Mouse (Mus musculus): ENCODE data around the gene Hyal1. TPM values are rescaled to one million over a fixed set of nuclear protein-coding genes. Genes with fewer than 3 reads are reported as not detected.

Hyal1 gene
- total and polyA plus RNA-seq, 3 experiments, result 1.3 to 3.4 TPM; not detected in 1

DNA sequence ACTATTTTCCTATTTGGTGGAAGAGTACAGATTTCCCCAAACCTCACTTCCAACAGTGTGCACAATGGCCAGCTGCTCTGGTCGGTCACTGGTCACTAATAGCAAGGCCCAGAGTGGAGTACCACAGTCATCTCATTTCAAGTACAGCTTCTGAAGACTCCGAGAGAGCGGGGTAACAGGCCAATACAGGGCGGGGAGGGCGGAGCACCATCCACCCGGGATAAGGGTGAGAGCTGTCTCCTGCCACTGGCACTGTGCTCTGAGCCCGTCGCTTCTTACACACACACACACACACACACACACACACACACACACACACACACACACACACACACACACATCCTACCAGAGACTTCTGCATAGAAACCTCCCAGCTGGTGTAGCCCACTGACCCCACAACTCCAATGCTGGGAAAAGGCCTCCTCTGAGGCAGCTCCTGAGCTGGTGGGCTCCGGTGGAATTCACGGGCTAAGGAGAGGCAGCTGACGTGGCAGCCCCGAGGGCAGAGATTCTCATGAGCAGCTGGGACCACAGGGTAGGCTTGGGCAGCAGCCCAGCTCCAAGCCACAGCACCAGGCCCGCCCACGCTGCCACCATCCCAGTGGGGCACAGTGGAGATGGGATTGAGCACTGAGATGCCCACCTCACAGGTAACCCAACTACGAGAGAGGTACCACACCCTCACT is 49.6 kb downstream of the Hyal1 start:
- Histone ChIP-seq H3K27me3 (ENCODE audit: control insufficient read depth in 1 of 2, insufficient read depth in 2 of 2, low read length in 2 of 2) (no peaks in the 10 kb centered on the region), H3K4me1 (ENCODE audit: control insufficient read depth in 1 of 2, insufficient read depth in 2 of 2, low read length in 2 of 2) (peaks cover 13 to 28% of the 10 kb centered on the region in 2 experiments), H3K36me3 (ENCODE audit: control insufficient read depth in 1 of 2, insufficient read depth in 2 of 2, low read length in 2 of 2) (peaks cover 1 to 18% of the 10 kb centered on the region in 2 experiments; a peak in 3 of 4 replicates), H3K27ac (ENCODE audit: control insufficient read depth, low read depth, low read length) (no peak overlapping the region), H3K79me2 (ENCODE audit: control insufficient read depth, insufficient read depth, low read length, poor library complexity) (peaks cover 41% of the 10 kb centered on the region), H3K9me3 (replicated peaks; ENCODE audit: insufficient read depth, low read length) (no peaks in the 10 kb centered on the region), H3K9ac (ENCODE audit: control insufficient read depth, low read depth, low read length, poor library complexity, severe bottlenecking) (no peak overlapping the region), H3K4me3 (ENCODE audit: control insufficient read depth in 1 of 2, insufficient read depth in 1 of 2, low read depth in 2 of 2, low read length in 2 of 2) (no peak overlapping the region)
- TF ChIP-seq GATA1 (IDR thresholded peaks at IDR 0.05; ENCODE audit: low read depth, low read length), result no peak
- TF ChIP-seq MAX (IDR thresholded peaks at IDR 0.05; ENCODE audit: low read length), result no peak
- DNase-seq (ENCODE audit: low read depth, low spot score), result no peak

DNA sequence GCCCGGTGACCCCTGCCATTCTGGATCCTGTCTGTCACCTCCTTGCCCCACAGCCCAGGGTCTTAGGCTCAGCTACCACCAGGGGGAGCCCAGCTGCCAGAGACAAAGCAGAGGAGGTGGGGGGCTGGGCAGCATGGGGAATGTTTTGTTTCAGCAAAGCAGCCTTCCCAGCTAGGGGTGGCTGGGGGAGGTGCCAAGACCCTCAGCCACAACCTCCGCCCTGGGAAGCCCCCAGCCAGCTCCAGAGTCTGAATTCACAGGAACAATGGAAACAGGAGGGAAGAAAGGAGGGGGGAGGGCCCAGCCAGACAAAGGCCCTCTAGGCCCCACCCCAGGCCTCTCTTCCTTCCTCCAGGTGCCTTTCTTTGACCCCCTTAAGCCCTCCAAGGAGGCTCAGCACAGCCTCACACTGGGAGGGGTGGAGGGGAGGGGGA is 50.1 kb downstream of the Hyal1 start:
- TF ChIP-seq USF2 (IDR thresholded peaks at IDR 0.05; ENCODE audit: borderline replicate concordance in 1 of 2, insufficient read depth in 1 of 2, low read depth in 1 of 2, low read length in 2 of 2) (no peak), UBTF (IDR thresholded peaks at IDR 0.05; ENCODE audit: borderline replicate concordance, insufficient read depth, low read depth, low read length) (no peak), NRF1 (IDR thresholded peaks at IDR 0.05; ENCODE audit: insufficient read depth, low read depth, low read length, poor library complexity, severe bottlenecking) (no peak), CTCF (IDR thresholded peaks at IDR 0.05 in 2 of 3, conservative IDR thresholded peaks at IDR 0.05 in 1 of 3; ENCODE audit: control insufficient read depth in 1 of 3, insufficient read depth in 1 of 3, low read depth in 2 of 3, low read length in 3 of 3, poor library complexity in 1 of 3, severe bottlenecking in 1 of 3) (peak; percentile 72 to 91 (median 81)), ETS1 (IDR thresholded peaks at IDR 0.05; ENCODE audit: low read depth, low read length) (0 out of 2 replicates have a peak, but pooled peaks have one; percentile 12), TAL1 (IDR thresholded peaks at IDR 0.05; ENCODE audit: low read length) (no peak), MAX (IDR thresholded peaks at IDR 0.05; ENCODE audit: low read length) (no peak), ZC3H11A (IDR thresholded peaks at IDR 0.05; ENCODE audit: low read depth, low read length) (no peak; the same call in 1 of the 2 replicates), MYB (IDR thresholded peaks at IDR 0.05; ENCODE audit: low read depth, low read length) (no peak), NELFE (IDR thresholded peaks at IDR 0.05; ENCODE audit: low read depth, low read length) (no peak), ZMIZ1 (IDR thresholded peaks at IDR 0.05; ENCODE audit: low read depth, low read length) (no peak), E2F4 (IDR thresholded peaks at IDR 0.05; ENCODE audit: borderline replicate concordance, low read depth, low read length) (no peak), POLR2A (IDR thresholded peaks at IDR 0.05; ENCODE audit: control insufficient read depth in 1 of 2, insufficient read depth in 1 of 2, low read depth in 1 of 2, low read length in 2 of 2, poor library complexity in 1 of 2) (no peak), MXI1 (IDR thresholded peaks at IDR 0.05; ENCODE audit: low read depth, low read length) (no peak), USF1 (IDR thresholded peaks at IDR 0.05; ENCODE audit: low read depth, low read length) (no peak), KAT2A (conservative IDR thresholded peaks at IDR 0.05; ENCODE audit: low read depth, low read length) (no peak), POLR2AphosphoS2 (IDR thresholded peaks at IDR 0.05; ENCODE audit: low read length) (no peak), RAD21 (IDR thresholded peaks at IDR 0.05; ENCODE audit: low read depth, low read length) (peak; percentile 27), BHLHE40 (IDR thresholded peaks at IDR 0.05; ENCODE audit: borderline replicate concordance, low read depth, low read length) (0 out of 2 replicates have a peak, but pooled peaks have one; percentile 36), MYC (IDR thresholded peaks at IDR 0.05; ENCODE audit: low read depth, low read length) (no peak), ZNF384 (IDR thresholded peaks at IDR 0.05; ENCODE audit: low read depth, low read length) (no peak), GATA1 (IDR thresholded peaks at IDR 0.05; ENCODE audit: low read depth, low read length) (no peak), TBP (IDR thresholded peaks at IDR 0.05; ENCODE audit: low read depth, low read length) (no peak), SIN3A (IDR thresholded peaks at IDR 0.05; ENCODE audit: low read length) (peak; percentile 48; the same call in 1 of the 2 replicates), CHD2 (IDR thresholded peaks at IDR 0.05; ENCODE audit: low read length) (peak; percentile 59), MAZ (IDR thresholded peaks at IDR 0.05; ENCODE audit: low read depth, low read length) (peak; percentile 57; the same call in 1 of the 2 replicates), SMC3 (IDR thresholded peaks at IDR 0.05; ENCODE audit: low read depth, low read length) (peak; percentile 66), TCF12 (IDR thresholded peaks at IDR 0.05; ENCODE audit: low read depth, low read length) (no peak), EP300 (IDR thresholded peaks at IDR 0.05; ENCODE audit: low read depth in 1 of 2, low read length in 2 of 2) (no peak), HCFC1 (IDR thresholded peaks at IDR 0.05; ENCODE audit: low read depth, low read length) (peak; percentile 36; the same call in 1 of the 2 replicates)
- Histone ChIP-seq H3K4me1 (ENCODE audit: control insufficient read depth in 1 of 2, insufficient read depth in 2 of 2, low read length in 2 of 2) (peaks cover 13 to 28% of the 10 kb centered on the region in 2 experiments), H3K9me3 (replicated peaks; ENCODE audit: insufficient read depth, low read length) (no peaks in the 10 kb centered on the region), H3K27ac (ENCODE audit: control insufficient read depth, low read depth, low read length) (no peak overlapping the region), H3K79me2 (ENCODE audit: control insufficient read depth, insufficient read depth, low read length, poor library complexity) (peaks cover 47% of the 10 kb centered on the region), H3K36me3 (ENCODE audit: control insufficient read depth in 1 of 2, insufficient read depth in 2 of 2, low read length in 2 of 2) (peaks cover 1 to 18% of the 10 kb centered on the region in 2 experiments; a peak in 3 of 4 replicates), H3K9ac (ENCODE audit: control insufficient read depth, low read depth, low read length, poor library complexity, severe bottlenecking) (no peak overlapping the region), H3K4me3 (ENCODE audit: control insufficient read depth in 1 of 2, insufficient read depth in 1 of 2, low read depth in 2 of 2, low read length in 2 of 2) (no peak overlapping the region), H3K27me3 (ENCODE audit: control insufficient read depth in 1 of 2, insufficient read depth in 2 of 2, low read length in 2 of 2) (no peaks in the 10 kb centered on the region)
- DNase-seq (ENCODE audit: low read depth, low spot score), result peak; percentile 69

All from MEL (cell line).